Mouse (Mus musculus): ENCODE results near the gene Pqlc2. TPM values are rescaled to one million over a fixed set of nuclear protein-coding genes. Genes with fewer than 3 reads are reported as not detected.

The Pqlc2 gene
- polyA plus RNA-seq, 1 experiment from 2014 or later = 8.3 TPM

DNA sequence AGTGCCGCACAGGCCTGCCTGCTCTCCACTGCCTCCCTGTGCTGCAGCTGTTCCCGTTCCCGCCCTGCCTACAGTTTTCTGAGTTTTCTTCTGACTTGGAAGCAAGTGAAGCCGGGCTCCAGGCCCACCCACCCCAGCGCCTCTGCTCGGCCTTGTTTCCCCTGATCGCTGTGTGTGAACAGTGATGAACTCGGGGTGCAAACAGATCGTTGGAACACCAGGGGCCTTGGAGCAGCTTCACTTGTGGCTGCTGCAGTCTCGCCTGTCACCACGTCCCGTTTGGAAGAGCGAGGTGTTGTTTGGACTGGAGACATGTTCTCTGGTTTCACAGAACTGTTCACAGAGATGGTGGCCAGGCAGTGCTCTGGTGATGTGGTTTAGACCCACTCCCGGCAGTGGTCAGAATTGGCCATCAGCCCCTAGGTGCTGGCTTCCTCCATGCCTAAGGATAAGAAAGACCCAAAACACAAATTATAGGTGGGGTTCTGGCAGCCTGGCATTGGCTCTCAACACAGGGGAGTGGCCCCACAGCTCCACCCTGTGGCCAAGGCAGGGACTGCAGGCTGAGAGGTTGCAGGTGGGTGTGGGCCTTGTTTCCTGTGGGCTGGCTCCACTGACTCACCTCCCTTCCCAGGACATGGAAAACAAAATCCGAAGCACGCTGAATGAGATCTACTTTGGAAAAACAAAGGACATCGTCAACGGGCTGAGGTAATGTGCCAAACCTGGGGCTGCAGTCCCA is 23.2 kb downstream of the Pqlc2 start:
- H3K36me3 ChIP-seq (ENCODE audit: control insufficient read depth, insufficient read depth, low read length) = peaks cover 86% of the 10 kb centered on the region
- no peak overlapping the region for H3K4me2 ChIP-seq (ENCODE audit: low read length)
- ATAC-seq (ENCODE audit: insufficient number of reproducible peaks, insufficient read depth, low FRiP score, low read depth) = no peak
- H3K4me1 ChIP-seq (ENCODE audit: control insufficient read depth in 2 of 2, insufficient read depth in 2 of 2, low read length in 2 of 2) = peaks cover 7 to 14% of the 10 kb centered on the region in 2 experiments; a peak in 3 of 4 replicates
- no peaks in the 10 kb centered on the region for H3K27me3 ChIP-seq (ENCODE audit: control insufficient read depth, insufficient read depth, low read length)
- no peak overlapping the region for H3K4me3 ChIP-seq (ENCODE audit: control insufficient read depth in 1 of 2, insufficient read depth in 1 of 2, low read depth in 1 of 2, low read length in 2 of 2)
- no peaks in the 10 kb centered on the region for H3K9me3 ChIP-seq (ENCODE audit: control insufficient read depth, low read length)
- WGBS = 74% methylated on average over 18 of the region's 18 CpGs
- no peak overlapping the region for H3K9ac ChIP-seq (ENCODE audit: low read length)
- peak overlapping the region in 1 of 2 experiments; percentile 35; a peak in 1 of 4 replicates for H3K27ac ChIP-seq (replicated peaks in 1 of 2; ENCODE audit: control insufficient read depth in 1 of 2, insufficient read depth in 1 of 2, low read depth in 2 of 2, low read length in 2 of 2)

DNA sequence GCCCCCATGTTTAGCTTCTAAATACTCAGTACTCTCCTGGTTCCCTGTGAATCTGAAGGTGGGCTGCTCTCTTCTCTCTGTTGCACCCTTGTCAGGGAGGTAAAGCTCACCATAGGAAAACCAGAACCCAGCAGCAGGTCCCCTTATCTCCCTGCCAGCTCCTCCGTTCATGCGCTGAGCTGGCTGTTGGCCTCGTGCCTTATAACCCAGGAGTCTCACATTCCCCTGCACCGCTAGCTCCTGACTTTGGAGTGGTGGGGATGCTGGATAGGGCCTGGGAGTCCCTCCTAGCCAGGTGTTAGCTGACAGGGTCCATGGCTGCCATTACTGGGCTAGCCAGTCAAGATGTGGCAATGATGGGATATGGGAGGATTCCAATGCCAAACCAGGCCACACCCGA is 24.3 kb downstream of the Pqlc2 start:
- no peaks in the 10 kb centered on the region for H3K9me3 ChIP-seq (ENCODE audit: control insufficient read depth, low read length)
- no peak overlapping the region for H3K4me3 ChIP-seq (ENCODE audit: control insufficient read depth in 1 of 2, insufficient read depth in 1 of 2, low read depth in 1 of 2, low read length in 2 of 2)
- H3K36me3 ChIP-seq (ENCODE audit: control insufficient read depth, insufficient read depth, low read length) = peaks cover 88% of the 10 kb centered on the region
- no peak overlapping the region for H3K9ac ChIP-seq (ENCODE audit: low read length)
- peak overlapping the region in 1 of 2 experiments; percentile 43; a peak in 1 of 4 replicates for H3K27ac ChIP-seq (replicated peaks in 1 of 2; ENCODE audit: control insufficient read depth in 1 of 2, insufficient read depth in 1 of 2, low read depth in 2 of 2, low read length in 2 of 2)
- no peaks in the 10 kb centered on the region for H3K27me3 ChIP-seq (ENCODE audit: control insufficient read depth, insufficient read depth, low read length)
- WGBS = 37% methylated on average over 5 of the region's 5 CpGs
- no peak for ATAC-seq (ENCODE audit: insufficient number of reproducible peaks, insufficient read depth, low FRiP score, low read depth)
- H3K4me1 ChIP-seq (ENCODE audit: control insufficient read depth in 2 of 2, insufficient read depth in 2 of 2, low read length in 2 of 2) = peaks cover 7 to 14% of the 10 kb centered on the region in 2 experiments; a peak in 3 of 4 replicates
- no peak overlapping the region for H3K4me2 ChIP-seq (ENCODE audit: low read length)

DNA sequence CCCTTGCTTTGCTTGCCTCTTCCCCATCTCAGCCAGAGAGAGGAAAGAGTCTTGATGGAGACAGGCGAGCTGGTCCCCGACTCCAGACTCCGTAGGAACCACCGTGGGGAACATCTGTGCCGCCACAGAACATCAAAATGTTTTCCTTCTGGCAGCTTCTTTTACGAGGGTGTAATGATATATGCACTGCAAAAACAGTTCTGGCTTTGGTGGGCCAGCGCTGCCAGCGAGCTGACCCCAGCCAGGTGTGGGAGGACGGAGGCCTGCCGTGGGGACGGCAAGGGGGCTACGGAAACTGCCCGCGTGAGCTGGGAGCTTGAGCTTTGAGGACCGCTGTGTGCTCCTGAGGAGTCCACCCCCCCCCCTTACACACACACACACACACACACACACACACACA is 25.6 kb downstream of the Pqlc2 start:
- Histone ChIP-seq H3K4me3 (ENCODE audit: control insufficient read depth in 1 of 2, insufficient read depth in 1 of 2, low read depth in 1 of 2, low read length in 2 of 2) (no peak overlapping the region), H3K4me2 (ENCODE audit: low read length) (no peak overlapping the region), H3K9me3 (ENCODE audit: control insufficient read depth, low read length) (no peaks in the 10 kb centered on the region)

DNA sequence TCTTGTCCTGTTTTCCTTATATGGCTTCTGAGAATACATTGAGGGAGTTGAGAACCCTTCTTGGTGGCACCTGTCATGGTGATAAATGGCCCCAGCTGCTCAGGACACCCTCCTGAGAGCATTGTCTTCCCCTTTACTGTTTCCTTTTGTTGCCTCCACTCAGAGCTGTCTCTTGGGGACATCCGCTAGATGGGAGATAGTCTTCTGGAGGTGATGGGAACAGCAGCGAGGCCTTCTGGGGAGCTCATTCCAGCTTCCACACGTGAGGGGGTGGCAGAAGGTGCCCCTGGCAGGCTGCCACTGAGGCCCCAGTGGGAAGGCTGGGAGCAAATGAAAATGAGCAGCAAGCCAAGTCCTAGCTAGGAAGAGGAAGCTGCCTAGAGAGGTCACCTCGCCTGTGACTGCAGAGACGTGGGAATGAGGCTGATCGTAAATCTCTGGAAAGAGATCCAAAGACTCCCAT is 27.5 kb downstream of the Pqlc2 start:
- H3K4me3 ChIP-seq (ENCODE audit: control insufficient read depth in 1 of 2, insufficient read depth in 1 of 2, low read depth in 1 of 2, low read length in 2 of 2) = no peak overlapping the region
- peaks cover 73% of the 10 kb centered on the region for H3K36me3 ChIP-seq (ENCODE audit: control insufficient read depth, insufficient read depth, low read length)
- peak overlapping the region in 1 of 2 experiments; percentile 37; a peak in 2 of 4 replicates for H3K27ac ChIP-seq (replicated peaks in 1 of 2; ENCODE audit: control insufficient read depth in 1 of 2, insufficient read depth in 1 of 2, low read depth in 2 of 2, low read length in 2 of 2)
- H3K27me3 ChIP-seq (ENCODE audit: control insufficient read depth, insufficient read depth, low read length) = no peaks in the 10 kb centered on the region
- WGBS = 57% methylated on average over 6 of the region's 6 CpGs
- no peak for ATAC-seq (ENCODE audit: insufficient number of reproducible peaks, insufficient read depth, low FRiP score, low read depth)
- H3K4me2 ChIP-seq (ENCODE audit: low read length) = no peak overlapping the region
- H3K9ac ChIP-seq (ENCODE audit: low read length) = no peak overlapping the region
- H3K9me3 ChIP-seq (ENCODE audit: control insufficient read depth, low read length) = no peaks in the 10 kb centered on the region
- peaks cover 7 to 14% of the 10 kb centered on the region in 2 experiments; a peak in 3 of 4 replicates for H3K4me1 ChIP-seq (ENCODE audit: control insufficient read depth in 2 of 2, insufficient read depth in 2 of 2, low read length in 2 of 2)

More for the DNA sequence above, 25.6 kb downstream of the Pqlc2 start:
- no peak for ATAC-seq (ENCODE audit: insufficient number of reproducible peaks, insufficient read depth, low FRiP score, low read depth)
- Histone ChIP-seq H3K27me3 (ENCODE audit: control insufficient read depth, insufficient read depth, low read length) (no peaks in the 10 kb centered on the region), H3K27ac (replicated peaks in 1 of 2; ENCODE audit: control insufficient read depth in 1 of 2, insufficient read depth in 1 of 2, low read depth in 2 of 2, low read length in 2 of 2) (no peak overlapping the region), H3K9ac (ENCODE audit: low read length) (no peak overlapping the region), H3K4me1 (ENCODE audit: control insufficient read depth in 2 of 2, insufficient read depth in 2 of 2, low read length in 2 of 2) (peaks cover 7 to 14% of the 10 kb centered on the region in 2 experiments; a peak in 3 of 4 replicates), H3K36me3 (ENCODE audit: control insufficient read depth, insufficient read depth, low read length) (peaks cover 88% of the 10 kb centered on the region)
- 87% methylated on average over 15 of the region's 15 CpGs for WGBS

DNA sequence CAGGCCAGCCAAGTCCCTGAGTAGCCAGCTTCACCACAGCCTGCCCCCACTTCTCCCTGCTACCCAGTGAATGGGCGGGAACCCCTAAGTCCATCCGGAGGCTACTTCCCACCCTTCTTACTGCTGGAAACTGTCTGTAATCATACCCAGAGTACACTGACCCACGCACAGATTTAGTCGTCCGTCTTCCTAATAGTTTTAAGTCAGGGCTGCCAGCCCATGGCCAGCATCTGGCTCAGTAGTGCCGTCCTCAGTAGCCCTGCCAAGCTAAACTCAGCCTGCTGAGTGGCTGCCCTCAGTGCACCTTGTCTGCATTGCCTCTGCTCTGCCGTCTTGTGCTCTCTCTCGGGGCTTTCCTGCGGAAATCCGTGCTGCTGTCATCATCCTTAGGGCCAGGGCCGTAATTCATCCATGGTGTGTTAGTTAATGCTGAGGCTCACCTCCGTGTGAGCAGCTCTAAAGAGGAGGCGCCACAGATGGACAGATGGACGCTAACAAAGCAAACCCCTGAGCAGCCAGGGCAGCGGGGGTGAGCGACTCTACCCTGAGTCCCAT is 28.6 kb downstream of the Pqlc2 start:
- H3K36me3 ChIP-seq (ENCODE audit: control insufficient read depth, insufficient read depth, low read length) = peaks cover 63% of the 10 kb centered on the region
- H3K4me3 ChIP-seq (ENCODE audit: control insufficient read depth in 1 of 2, insufficient read depth in 1 of 2, low read depth in 1 of 2, low read length in 2 of 2) = no peak overlapping the region
- ATAC-seq (ENCODE audit: insufficient number of reproducible peaks, insufficient read depth, low FRiP score, low read depth) = no peak
- no peak overlapping the region for H3K27ac ChIP-seq (replicated peaks in 1 of 2; ENCODE audit: control insufficient read depth in 1 of 2, insufficient read depth in 1 of 2, low read depth in 2 of 2, low read length in 2 of 2)
- no peak overlapping the region for H3K4me2 ChIP-seq (ENCODE audit: low read length)
- H3K9me3 ChIP-seq (ENCODE audit: control insufficient read depth, low read length) = no peaks in the 10 kb centered on the region
- H3K27me3 ChIP-seq (ENCODE audit: control insufficient read depth, insufficient read depth, low read length) = no peaks in the 10 kb centered on the region
- 93% methylated on average over 16 of the region's 16 CpGs for WGBS
- no peak overlapping the region for H3K9ac ChIP-seq (ENCODE audit: low read length)
- peaks cover 7 to 22% of the 10 kb centered on the region in 2 experiments; a peak in 3 of 4 replicates for H3K4me1 ChIP-seq (ENCODE audit: control insufficient read depth in 2 of 2, insufficient read depth in 2 of 2, low read length in 2 of 2)

DNA sequence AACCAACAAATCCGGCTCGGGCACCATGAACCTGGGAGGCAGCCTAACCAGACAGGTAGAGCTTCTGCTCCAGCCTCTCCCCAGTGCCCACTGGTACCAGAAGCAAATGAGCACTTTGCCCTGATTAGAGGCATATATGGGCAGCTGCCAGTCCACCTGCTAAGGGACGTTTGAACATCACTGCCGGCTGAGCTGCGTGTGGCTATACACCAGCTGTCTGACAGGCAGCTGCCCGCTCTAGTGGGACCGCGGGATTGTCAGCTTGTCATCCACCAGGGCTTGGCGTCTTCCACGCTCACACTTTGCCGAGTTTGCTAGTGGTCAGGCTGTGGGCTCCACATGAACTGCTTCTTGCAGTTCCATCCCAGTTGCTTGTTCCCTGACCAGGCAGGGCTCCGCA is 30.0 kb downstream of the Pqlc2 start:
- H3K4me1 ChIP-seq (ENCODE audit: control insufficient read depth in 2 of 2, insufficient read depth in 2 of 2, low read length in 2 of 2) = peaks cover 6 to 15% of the 10 kb centered on the region in 2 experiments; a peak in 2 of 4 replicates
- no peaks in the 10 kb centered on the region for H3K27me3 ChIP-seq (ENCODE audit: control insufficient read depth, insufficient read depth, low read length)
- H3K9ac ChIP-seq (ENCODE audit: low read length) = no peak overlapping the region
- no peak overlapping the region for H3K4me2 ChIP-seq (ENCODE audit: low read length)
- 91% methylated on average over 12 of the region's 12 CpGs for WGBS
- peaks cover 59% of the 10 kb centered on the region for H3K36me3 ChIP-seq (ENCODE audit: control insufficient read depth, insufficient read depth, low read length)
- ATAC-seq (ENCODE audit: insufficient number of reproducible peaks, insufficient read depth, low FRiP score, low read depth) = no peak
- no peaks in the 10 kb centered on the region for H3K9me3 ChIP-seq (ENCODE audit: control insufficient read depth, low read length)
- no peak overlapping the region for H3K27ac ChIP-seq (replicated peaks in 1 of 2; ENCODE audit: control insufficient read depth in 1 of 2, insufficient read depth in 1 of 2, low read depth in 2 of 2, low read length in 2 of 2)
- H3K4me3 ChIP-seq (ENCODE audit: control insufficient read depth in 1 of 2, insufficient read depth in 1 of 2, low read depth in 1 of 2, low read length in 2 of 2) = no peak overlapping the region

DNA sequence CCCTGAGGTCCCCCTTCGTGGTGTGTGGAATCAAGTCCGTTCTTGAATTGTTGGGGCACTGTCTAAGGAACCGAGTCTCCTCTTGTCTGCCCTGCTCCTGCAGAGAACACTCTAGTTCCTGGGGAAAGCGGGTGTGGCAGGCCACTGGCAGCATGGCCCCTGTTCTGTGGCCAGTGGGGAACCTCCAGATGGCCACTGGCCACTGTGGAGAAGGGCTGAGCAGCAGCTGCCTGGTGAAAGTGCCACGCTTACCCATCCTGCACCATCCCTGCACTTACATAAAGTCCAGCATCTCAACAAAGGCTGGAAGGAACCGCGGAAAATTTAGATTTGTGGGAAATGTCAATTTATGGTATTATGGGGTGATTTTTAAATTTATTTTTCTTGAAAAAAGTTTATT is 34.1 kb downstream of the Pqlc2 start:
- Histone ChIP-seq H3K4me2 (ENCODE audit: low read length) (no peak overlapping the region), H3K4me3 (ENCODE audit: control insufficient read depth in 1 of 2, insufficient read depth in 1 of 2, low read depth in 1 of 2, low read length in 2 of 2) (no peak overlapping the region), H3K9me3 (ENCODE audit: control insufficient read depth, low read length) (no peaks in the 10 kb centered on the region), H3K4me1 (ENCODE audit: control insufficient read depth in 2 of 2, insufficient read depth in 2 of 2, low read length in 2 of 2) (peaks cover 2 to 9% of the 10 kb centered on the region in 2 experiments; a peak in 2 of 4 replicates), H3K36me3 (ENCODE audit: control insufficient read depth, insufficient read depth, low read length) (peaks cover 42% of the 10 kb centered on the region), H3K9ac (ENCODE audit: low read length) (no peak overlapping the region), H3K27me3 (ENCODE audit: control insufficient read depth, insufficient read depth, low read length) (no peaks in the 10 kb centered on the region), H3K27ac (replicated peaks in 1 of 2; ENCODE audit: control insufficient read depth in 1 of 2, insufficient read depth in 1 of 2, low read depth in 2 of 2, low read length in 2 of 2) (no peak overlapping the region)
- 93% methylated on average over 7 of the region's 7 CpGs for WGBS
- no peak for ATAC-seq (ENCODE audit: insufficient number of reproducible peaks, insufficient read depth, low FRiP score, low read depth)

Data from heart, embryonic 14.5 days (tissue).